Mouse (Mus musculus) CH12.LX (cell line): ENCODE results near the gene Ifi27. TPM values are rescaled to one million over a fixed set of nuclear protein-coding genes. Genes with fewer than 3 reads are reported as not detected.

Experiments
- DNase-seq: peaks from one replicate; pipeline ENCODE4 v3.0.0-alpha.2; 2013; ENCODE audit errors: extremely low read depth
- H3K27ac ChIP-seq: 2 replicates; pipeline ENCODE4 v1.5.1; 2012; ENCODE audit warnings: low read depth, mild to moderate bottlenecking, control low read depth, moderate library complexity; ENCODE audit not compliant: insufficient read depth
- H3K27me3 ChIP-seq: replicated peaks from 2 replicates; pipeline ENCODE3; 2012; ENCODE audit warnings: inconsistent platforms
- H3K36me3 ChIP-seq, 2 experiments: replicated peaks in 1 of 2; 2 replicates each; pipeline versions ENCODE3 to v1.6.1; 2012; ENCODE audit warnings: inconsistent platforms in 1 of 2, low read length in 1 of 2, mild to moderate bottlenecking in 1 of 2, mixed read lengths in 1 of 2, moderate library complexity in 1 of 2; ENCODE audit not compliant: control insufficient read depth in 1 of 2, insufficient read depth in 1 of 2
- H3K4me1 ChIP-seq, 2 experiments: 2 replicates each; pipeline ENCODE4 v1.6.1; 2012; ENCODE audit warnings: inconsistent platforms in 1 of 2, moderate library complexity in 1 of 2; ENCODE audit not compliant: insufficient read depth in 2 of 2, control insufficient read depth in 1 of 2
- H3K4me2 ChIP-seq: 2 replicates; pipeline ENCODE4 v1.6.1; 2012; ENCODE audit warnings: low read depth, mild to moderate bottlenecking, control low read depth; ENCODE audit not compliant: poor library complexity, insufficient read depth, severe bottlenecking
- H3K4me3 ChIP-seq, 3 experiments: fragments of 150-350 bp in 1 of 3; sonication (generic) in 1 of 3; replicated peaks in 1 of 3; 2 replicates each; pipeline versions ENCODE3 to v1.5.1; 2011 to 2012; ENCODE audit warnings: low read depth in 2 of 3, low read length in 2 of 3, mild to moderate bottlenecking in 2 of 3, moderate library complexity in 2 of 3, control low read depth in 1 of 3, improper control_type of control experiment in 1 of 3, inconsistent platforms in 1 of 3, mixed read lengths in 1 of 3; ENCODE audit not compliant: poor library complexity in 1 of 3
- H3K79me2 ChIP-seq: replicated peaks from 2 replicates; pipeline ENCODE4 v1.6.1; 2012; ENCODE audit warnings: mild to moderate bottlenecking, moderate library complexity; ENCODE audit not compliant: control insufficient read depth, poor library complexity, insufficient read depth, severe bottlenecking; ENCODE audit errors: extremely low read depth
- H3K9ac ChIP-seq: 2 replicates; pipeline ENCODE4 v1.6.1; 2012; ENCODE audit warnings: low read depth, mild to moderate bottlenecking, control low read depth, moderate library complexity; ENCODE audit not compliant: insufficient read depth
- H3K9me3 ChIP-seq: replicated peaks from 2 replicates; pipeline ENCODE3; 2012; ENCODE audit warnings: low read length, inconsistent platforms, mixed read lengths
- BHLHE40 ChIP-seq: IDR thresholded peaks from 2 replicates; pipeline ENCODE4 v1.6.1; 2011; ENCODE audit warnings: mild to moderate bottlenecking, low read depth, low read length, improper control_type of control experiment
- CHD1 ChIP-seq: IDR thresholded peaks from 2 replicates; pipeline ENCODE4 v1.6.1; 2012; ENCODE audit warnings: low read depth, low read length, improper control_type of control experiment, inconsistent platforms
- E2F4 ChIP-seq: IDR thresholded peaks from 2 replicates; pipeline ENCODE4 v1.6.1; 2011; ENCODE audit warnings: low read depth, low read length, improper control_type of control experiment; ENCODE audit not compliant: insufficient replicate concordance
- ELF1 ChIP-seq: IDR thresholded peaks from 2 replicates; pipeline ENCODE4 v1.6.1; 2014; ENCODE audit warnings: low read depth, mild to moderate bottlenecking, inconsistent platforms, low read length, improper control_type of control experiment
- EP300 ChIP-seq: IDR thresholded peaks from 2 replicates; pipeline ENCODE4 v1.6.1; 2011; ENCODE audit warnings: low read length, improper control_type of control experiment
- ETS1 ChIP-seq: conservative IDR thresholded peaks from 2 replicates; pipeline ENCODE4 v1.6.1; 2012; ENCODE audit warnings: low read depth, mild to moderate bottlenecking, inconsistent platforms, low read length, improper control_type of control experiment, moderate library complexity
- GABPA ChIP-seq: IDR thresholded peaks from 2 replicates; pipeline ENCODE4 v1.6.1; 2012; ENCODE audit warnings: low read depth, low read length, improper control_type of control experiment, inconsistent platforms; ENCODE audit not compliant: insufficient replicate concordance
- HCFC1 ChIP-seq: IDR thresholded peaks from 2 replicates; pipeline ENCODE4 v1.6.1; 2012; ENCODE audit warnings: low read depth, mild to moderate bottlenecking, inconsistent platforms, low read length, improper control_type of control experiment
- JUN ChIP-seq: IDR thresholded peaks from 2 replicates; pipeline ENCODE4 v1.6.1; 2011; ENCODE audit warnings: low read depth, mild to moderate bottlenecking, low read length, improper control_type of control experiment, moderate library complexity; ENCODE audit not compliant: insufficient read depth
- JUND ChIP-seq: conservative IDR thresholded peaks from 2 replicates; pipeline ENCODE4 v1.6.1; 2011; ENCODE audit warnings: low read depth, low read length, improper control_type of control experiment
- KAT2A ChIP-seq: IDR thresholded peaks from 2 replicates; pipeline ENCODE4 v1.6.1; 2012; ENCODE audit warnings: low read length, improper control_type of control experiment, inconsistent platforms; ENCODE audit not compliant: insufficient replicate concordance
- MAX ChIP-seq: IDR thresholded peaks from 2 replicates; pipeline ENCODE4 v1.6.1; 2011; ENCODE audit warnings: low read length, improper control_type of control experiment
- MAZ ChIP-seq: IDR thresholded peaks from 2 replicates; pipeline ENCODE4 v1.6.1; 2012; ENCODE audit warnings: low read depth, mild to moderate bottlenecking, inconsistent platforms, low read length, improper control_type of control experiment, moderate library complexity
- MEF2A ChIP-seq: IDR thresholded peaks from 2 replicates; pipeline ENCODE4 v1.6.1; 2014; ENCODE audit warnings: low read depth, mild to moderate bottlenecking, inconsistent platforms, low read length, improper control_type of control experiment, borderline replicate concordance
- MXI1 ChIP-seq: IDR thresholded peaks from 2 replicates; pipeline ENCODE4 v1.6.1; 2011; ENCODE audit warnings: mild to moderate bottlenecking, low read depth, low read length, improper control_type of control experiment
- MYC ChIP-seq: IDR thresholded peaks from 2 replicates; pipeline ENCODE4 v1.6.1; 2011; ENCODE audit warnings: low read depth, mild to moderate bottlenecking, improper control_type of control experiment, low read length
- NRF1 ChIP-seq: IDR thresholded peaks from 2 replicates; pipeline ENCODE4 v1.6.1; 2014; ENCODE audit warnings: low read depth, mild to moderate bottlenecking, inconsistent platforms, low read length, improper control_type of control experiment, moderate library complexity
- PAX5 ChIP-seq: IDR thresholded peaks from 2 replicates; pipeline ENCODE4 v1.6.1; 2012; ENCODE audit warnings: low read length, inconsistent platforms, mixed read lengths
- POLR2AphosphoS2 ChIP-seq: IDR thresholded peaks from 2 replicates; pipeline ENCODE4 v1.6.1; 2011; ENCODE audit warnings: low read depth, low read length, improper control_type of control experiment
- RAD21 ChIP-seq: IDR thresholded peaks from 2 replicates; pipeline ENCODE4 v1.6.1; 2011; ENCODE audit warnings: low read depth, mild to moderate bottlenecking, low read length, improper control_type of control experiment, moderate library complexity
- RCOR1 ChIP-seq: conservative IDR thresholded peaks from 2 replicates; pipeline ENCODE4 v1.6.1; 2012; ENCODE audit warnings: low read depth, mild to moderate bottlenecking, inconsistent platforms, low read length, improper control_type of control experiment
- SIN3A ChIP-seq: IDR thresholded peaks from 2 replicates; pipeline ENCODE4 v1.6.1; 2012; ENCODE audit warnings: low read length, improper control_type of control experiment, inconsistent platforms
- SMC3 ChIP-seq: IDR thresholded peaks from 2 replicates; pipeline ENCODE4 v1.6.1; 2011; ENCODE audit warnings: low read depth, low read length, improper control_type of control experiment
- UBTF ChIP-seq: IDR thresholded peaks from 2 replicates; pipeline ENCODE4 v1.6.1; 2012; ENCODE audit warnings: low read depth, mild to moderate bottlenecking, inconsistent platforms, low read length, improper control_type of control experiment, moderate library complexity
- USF1 ChIP-seq: IDR thresholded peaks from 2 replicates; pipeline ENCODE4 v1.6.1; 2014; ENCODE audit warnings: low read depth, mild to moderate bottlenecking, inconsistent platforms, low read length, improper control_type of control experiment
- ZKSCAN1 ChIP-seq: IDR thresholded peaks from 2 replicates; pipeline ENCODE4 v1.6.1; 2012; ENCODE audit warnings: low read depth, inconsistent platforms, low read length, improper control_type of control experiment, borderline replicate concordance
- ZMIZ1 ChIP-seq: IDR thresholded peaks from 2 replicates; pipeline ENCODE4 v1.6.1; 2012; ENCODE audit warnings: low read depth, mild to moderate bottlenecking, inconsistent platforms, low read length, improper control_type of control experiment
- dilution Hi-C: fragments of 300-500 bp; cut with MboI; formaldehyde crosslinking; loops from 2 replicates; pipeline ENCODE4 v1.14.3; 2020; ENCODE audit warnings: low sequenced_read_pairs; ENCODE audit not compliant: extremely low pct_unique_long_range_greater_than_20kb, extremely low pct_ligation_motif_present
- in situ Hi-C: fragments of 300-500 bp; cut with MboI; formaldehyde crosslinking; loops from 3 replicates; pipeline ENCODE4 v1.14.3; 2019; ENCODE audit warnings: low sequenced_read_pairs, low pct_ligation_motif_present, low pct_unique_long_range_greater_than_20kb, mixed read lengths
- polyA plus RNA-seq: library from polyadenylated mRNA; unstranded; fragments of >175 nt; gene quantifications from 2 replicates; pipeline ENCODE4 v1.2.1, GENCODE M21; 2012; ENCODE audit warnings: low read depth; ENCODE audit not compliant: insufficient read length
- total RNA-seq, 2 experiments: library from RNA; depleted of rRNA; stranded (reverse); fragments of 300-350 nt in 1 of 2; fragments of >200 nt in 1 of 2; gene quantifications; 2 replicates each; pipeline ENCODE4 v1.2.3; 2012 to 2014

Ifi27 gene
- total and polyA plus RNA-seq, 3 experiments = 132 to 198 (median 135) TPM

DNA sequence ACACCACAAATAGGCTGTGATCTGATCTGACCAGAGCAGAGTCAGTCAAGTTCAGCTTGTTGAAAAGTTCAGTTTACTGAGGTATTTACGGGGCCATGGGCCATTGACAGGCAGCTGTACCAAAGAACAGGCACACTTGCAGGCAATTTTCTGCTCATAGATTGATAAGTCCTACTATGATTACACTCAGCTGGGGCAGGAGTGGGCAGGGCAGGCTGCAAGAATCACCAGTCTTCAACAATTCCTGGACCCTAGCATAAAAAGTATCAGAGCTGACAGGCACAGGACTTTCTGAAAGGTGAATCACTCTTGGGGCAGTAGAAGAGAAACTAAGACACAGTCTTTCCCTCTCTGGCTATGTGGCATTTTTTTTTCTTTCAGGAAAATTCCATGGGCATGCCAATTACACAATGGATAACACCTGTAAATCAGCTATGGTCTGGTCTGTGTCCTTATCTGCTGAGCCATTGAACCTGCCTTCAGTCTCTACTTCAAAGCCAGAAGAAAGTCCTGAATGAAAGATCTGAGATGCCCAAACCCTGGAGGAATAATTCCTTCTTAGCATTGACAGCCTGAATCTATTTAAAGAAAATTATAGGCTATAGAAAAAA, 42.9 kb downstream of the Ifi27 start:
- Histone ChIP-seq H3K4me3 (no peak overlapping the region), H3K9ac (no peak overlapping the region), H3K9me3 (no peaks in the 10 kb centered on the region), H3K27me3 (peaks cover 16% of the 10 kb centered on the region), H3K79me2 (no peaks in the 10 kb centered on the region), H3K4me2 (no peak overlapping the region), H3K4me1 (peaks cover 9 to 15% of the 10 kb centered on the region in 2 experiments), H3K27ac (no peak overlapping the region), H3K36me3 (no peaks in the 10 kb centered on the region)
- in situ Hi-C loops = no loop called here
- no peak for DNase-seq
- dilution Hi-C loops = no loop called here
- no peak for TF ChIP-seq PAX5
- no peak for TF ChIP-seq MAX
- TF ChIP-seq NRF1 = no peak
- no peak for TF ChIP-seq BHLHE40
- TF ChIP-seq RAD21 = no peak
- TF ChIP-seq E2F4 = no peak
- no peak for TF ChIP-seq JUN
- no peak for TF ChIP-seq HCFC1
- no peak for TF ChIP-seq ZMIZ1
- TF ChIP-seq UBTF = no peak
- TF ChIP-seq SIN3A = no peak
- no peak for TF ChIP-seq JUND
- no peak for TF ChIP-seq MEF2A
- TF ChIP-seq MYC = no peak
- TF ChIP-seq MXI1 = no peak
- no peak for TF ChIP-seq ZKSCAN1
- TF ChIP-seq MAZ = no peak
- no peak for TF ChIP-seq POLR2AphosphoS2
- no peak for TF ChIP-seq GABPA

GRCm38 (mm10) chr12:103477461-103478015, 43.5 kb downstream of the Ifi27 start:
- H3K4me2 ChIP-seq = no peak overlapping the region
- no peak overlapping the region for H3K27ac ChIP-seq
- peaks cover 16% of the 10 kb centered on the region for H3K27me3 ChIP-seq
- H3K9me3 ChIP-seq = no peaks in the 10 kb centered on the region
- H3K79me2 ChIP-seq = no peaks in the 10 kb centered on the region
- no peak for DNase-seq
- H3K36me3 ChIP-seq = no peaks in the 10 kb centered on the region
- in situ Hi-C loops (no loop called here), dilution Hi-C loops (no loop called here)
- no peak for TF ChIP-seq MAZ
- no peak for TF ChIP-seq ZKSCAN1
- TF ChIP-seq ELF1 = no peak
- TF ChIP-seq EP300 = no peak
- no peak for TF ChIP-seq JUND
- TF ChIP-seq RCOR1 = no peak
- TF ChIP-seq PAX5 = no peak
- no peak for TF ChIP-seq SMC3
- TF ChIP-seq ETS1 = no peak
- no peak for TF ChIP-seq CHD1
- no peak for TF ChIP-seq MEF2A
- TF ChIP-seq GABPA = no peak
- no peak for TF ChIP-seq USF1
- TF ChIP-seq MXI1 = no peak
- no peak for TF ChIP-seq KAT2A
- TF ChIP-seq RAD21 = no peak
- no peak overlapping the region for H3K4me3 ChIP-seq
- H3K4me1 ChIP-seq = peaks cover 8 to 15% of the 10 kb centered on the region in 2 experiments
- no peak overlapping the region for H3K9ac ChIP-seq
